Mouse (Mus musculus) ovary, adult 10 weeks (tissue): ENCODE results near the gene Ptpre. TPM values are rescaled to one million over a fixed set of nuclear protein-coding genes. Genes with fewer than 3 reads are reported as not detected.

Experiments used
- polyA plus RNA-seq: library from polyadenylated mRNA; stranded (reverse); fragments of 350-450 nt; fragmentation: Illumina TruSeq; extraction: RNeasy Lipid Tissue Mini Kit (QIAGEN cat#74804); gene quantifications from one replicate; pipeline ENCODE4 v1.2.3, GENCODE M21; 2014

Gene Ptpre
- polyA plus RNA-seq = 16.8 TPM

GRCm38 (mm10) chr7:135537341-135537901, at the start of gene Ptpre:
Gene Ptpre, plus strand, starts transcription at chr7:135537481.

GRCm38 (mm10) chr7:135528515-135528914, 8.8 kb upstream of the Ptpre start, which contains the start of gene Clrn3:
Gene Clrn3, minus strand, starts transcription at chr7:135528654.

GRCm38 (mm10) chr7:135715642-135716444, 178.6 kb downstream of the Ptpre start, which contains the start of gene Mki67:
Gene Mki67, minus strand, starts transcription at chr7:135716361.

Other genes starting within 250 kb of the Ptpre start
- not detected for gene Foxi2, start 127.2 kb upstream of the Ptpre start, polyA plus RNA-seq
- gene Clrn3, start 8.8 kb upstream of the Ptpre start, polyA plus RNA-seq = not detected
- gene Mki67, start 178.9 kb downstream of the Ptpre start, polyA plus RNA-seq = 69.4 TPM